Mouse (Mus musculus) small intestine, adult 2 months (tissue): Measurements from ENCODE around the gene Tspan31.

Source experiments
- CTCF ChIP-seq: fragments of 200-500 bp; IDR thresholded peaks from 2 replicates; pipeline ENCODE4 v1.5.1; 2012; ENCODE audit warnings: low read depth, mild to moderate bottlenecking, control low read depth, inconsistent platforms, low read length, moderate library complexity, mixed read lengths; ENCODE audit not compliant: insufficient replicate concordance, insufficient read length; ENCODE audit errors: extremely low read depth
- POLR2A ChIP-seq: fragments of 200-500 bp; IDR thresholded peaks from 2 replicates; pipeline ENCODE4 v1.6.1; 2012; ENCODE audit warnings: low read depth, mild to moderate bottlenecking, control low read depth, inconsistent platforms, low read length, moderate library complexity

DNA sequence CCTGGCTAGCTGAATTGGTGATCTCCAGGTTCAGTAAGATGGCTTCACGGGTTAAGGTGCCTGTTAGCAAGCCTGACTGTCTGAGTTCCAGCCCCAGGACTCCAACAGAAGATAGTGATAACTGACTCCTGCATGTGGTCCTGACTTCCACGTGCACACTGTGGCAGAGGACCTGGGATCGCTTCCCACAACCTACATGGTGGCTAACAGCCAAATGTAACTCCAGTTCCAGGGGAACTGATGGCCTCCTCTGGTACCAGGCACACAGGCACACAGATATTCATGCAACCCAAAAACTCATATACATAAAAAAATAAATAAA, 38.2 kb upstream of the Tspan31 start:
- no peak for TF ChIP-seq CTCF
- TF ChIP-seq POLR2A, result no peak
